Mouse (Mus musculus) liver, embryonic 14.5 days (tissue): Measurements from ENCODE around the gene Tbc1d4. TPM values are rescaled to one million over a fixed set of nuclear protein-coding genes. Genes with fewer than 3 reads are reported as not detected.

Source experiments
- ATAC-seq: fragments of 200-750 bp; cut with Nextera tagmentation; 2 replicates; pipeline ENCODE4 v1.8.0; 2017; ENCODE audit warnings: moderate number of reproducible peaks, mild to moderate bottlenecking, moderate library complexity; ENCODE audit not compliant: insufficient read depth
- DNase-seq, 3 experiments: peaks; one replicate each; pipeline ENCODE4 v3.0.0-alpha.2; 2012 to 2013; ENCODE audit warnings: low read depth in 3 of 3, low spot score in 3 of 3
- H3K27ac ChIP-seq: fragments of 300-500 bp; sonication (generic); 2 replicates; pipeline ENCODE4 v1.5.1; 2014; ENCODE audit warnings: moderate library complexity, mild to moderate bottlenecking, control low read depth, inconsistent platforms
- H3K27me3 ChIP-seq: fragments of 300-500 bp; sonication (generic); 2 replicates; pipeline ENCODE4 v1.6.1; 2014; ENCODE audit warnings: mild to moderate bottlenecking, low read length, moderate library complexity; ENCODE audit not compliant: control insufficient read depth, insufficient read depth
- H3K36me3 ChIP-seq: fragments of 300-500 bp; sonication (generic); replicated peaks from 2 replicates; pipeline ENCODE4 v1.6.1; 2014; ENCODE audit warnings: low read depth; ENCODE audit not compliant: control insufficient read depth, insufficient read depth
- H3K4me1 ChIP-seq, 2 experiments: fragments of 200-500 bp in 1 of 2; fragments of 300-500 bp in 1 of 2; sonication (generic) in 1 of 2; replicated peaks; 2 replicates each; pipeline ENCODE4 v1.6.1; 2012 to 2014; ENCODE audit warnings: antibody characterized with exemption in 1 of 2, inconsistent platforms in 1 of 2, low read length in 1 of 2; ENCODE audit not compliant: control insufficient read depth in 2 of 2, insufficient read depth in 2 of 2
- H3K4me2 ChIP-seq: fragments of 300-500 bp; sonication (generic); 2 replicates; pipeline ENCODE4 v1.6.1; 2014; ENCODE audit warnings: low read depth, mild to moderate bottlenecking, control low read depth, moderate library complexity
- H3K4me3 ChIP-seq, 2 experiments: fragments of 200-500 bp in 1 of 2; fragments of 300-500 bp in 1 of 2; sonication (generic) in 1 of 2; 2 replicates each; pipeline ENCODE4 v1.5.1; 2012 to 2014; ENCODE audit warnings: low read depth in 2 of 2, low read length in 2 of 2, mild to moderate bottlenecking in 2 of 2, control low read depth in 1 of 2, inconsistent platforms in 1 of 2, moderate library complexity in 1 of 2; ENCODE audit not compliant: insufficient read depth in 1 of 2
- H3K9ac ChIP-seq: fragments of 300-500 bp; sonication (generic); replicated peaks from 2 replicates; pipeline ENCODE4 v1.6.1; 2014; ENCODE audit warnings: mild to moderate bottlenecking, control low read depth, moderate library complexity
- H3K9me3 ChIP-seq: fragments of 300-500 bp; sonication (generic); 2 replicates; pipeline ENCODE4 v1.6.1; 2016; ENCODE audit warnings: low read length, mixed read lengths; ENCODE audit not compliant: control insufficient read depth
- CTCF ChIP-seq: IDR thresholded peaks from 2 replicates; pipeline ENCODE4 v1.5.1; 2016; ENCODE audit warnings: antibody characterized with exemption, low read depth, control low read depth
- EP300 ChIP-seq: IDR thresholded peaks from 2 replicates; pipeline ENCODE4 v1.6.1; 2016; ENCODE audit warnings: antibody characterized with exemption, low read depth
- WGBS: fragments of 180-500 bp; shearing (Covaris S2); extraction: QIAGEN DNeasy Blood & Tissue Kit; methylation state at CpG from one replicate; pipeline ENCODE4 v1.1.7; 2014; ENCODE audit not compliant: insufficient replicate concordance; 5-methylcytosine and 5-hydroxymethylcytosine counted together
- polyA plus RNA-seq, 2 experiments: library from polyadenylated mRNA; depleted of rRNA in 1 of 2; stranded (reverse) in 1 of 2; unstranded in 1 of 2; fragments of >200 nt; fragmentation: Nextera tagmentation in 1 of 2; extraction: Ambion mirVana in 1 of 2; gene quantifications; 2 replicates each; pipeline versions ENCODE4 v1.2.1 to v1.2.3; 2012 to 2014

The Tbc1d4 gene
- polyA plus RNA-seq, 2 experiments, result 0.85 to 1.3 TPM

- no peak for ATAC-seq
- Histone ChIP-seq H3K4me2 (no peak overlapping the region), H3K4me1 (no peaks in the 10 kb centered on the region), H3K36me3 (no peaks in the 10 kb centered on the region), H3K4me3 (no peak overlapping the region), H3K27me3 (no peaks in the 10 kb centered on the region), H3K9me3 (no peaks in the 10 kb centered on the region), H3K27ac (no peak overlapping the region), H3K9ac (no peak overlapping the region)
- TF ChIP-seq EP300 (no peak), CTCF (no peak)
- no peak for DNase-seq
- WGBS, result 43% methylated on average over 3 of the region's 3 CpGs
Observed at GRCm38 (mm10) chr14:101486550-101486949, 122.4 kb downstream of the Tbc1d4 start.

DNA sequence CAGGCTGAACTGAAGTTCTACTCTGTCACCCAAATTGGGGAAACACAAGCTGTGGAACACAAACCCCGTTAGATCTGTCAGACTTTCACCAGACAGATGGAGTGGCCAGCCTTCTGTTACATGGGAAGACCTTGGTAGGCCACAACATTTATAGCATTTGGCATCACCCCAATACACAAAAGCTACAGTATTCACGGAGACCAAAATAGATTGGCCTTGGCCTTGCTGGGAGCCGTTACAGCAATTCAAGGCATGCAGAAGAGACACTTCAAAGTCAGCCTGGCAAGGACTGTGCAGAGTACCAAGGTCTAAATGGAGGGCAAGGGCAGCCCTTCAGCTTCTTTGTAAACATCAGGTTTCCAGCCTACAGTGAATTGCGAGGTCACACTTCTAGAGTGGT lies 125.8 kb downstream of the Tbc1d4 start:
- no peak for TF ChIP-seq CTCF
- TF ChIP-seq EP300, result no peak
- H3K36me3 ChIP-seq, result no peaks in the 10 kb centered on the region
- 0 out of 4 replicates have a peak, but pooled peaks cover 0 to 2% of the 10 kb centered on the region in 2 experiments for H3K4me1 ChIP-seq
- WGBS, result 66% methylated on average over 4 of the region's 4 CpGs
- H3K27ac ChIP-seq, result no peak overlapping the region
- H3K4me3 ChIP-seq, result no peak overlapping the region
- H3K4me2 ChIP-seq, result no peak overlapping the region
- ATAC-seq (no peak), DNase-seq (no peak)
- no peaks in the 10 kb centered on the region for H3K27me3 ChIP-seq
- no peaks in the 10 kb centered on the region for H3K9me3 ChIP-seq
- no peak overlapping the region for H3K9ac ChIP-seq

GRCm38 (mm10) chr14:101482270-101482669 lies 126.7 kb downstream of the Tbc1d4 start:
- ATAC-seq, result no peak
- no peak for DNase-seq
- H3K4me1 ChIP-seq, result peaks cover 0 to 5% of the 10 kb centered on the region in 2 experiments; a peak in 2 of 4 replicates

GRCm38 (mm10) chr14:101481165-101481564 lies 127.8 kb downstream of the Tbc1d4 start:
- no peak overlapping the region for H3K4me3 ChIP-seq
- H3K4me1 ChIP-seq, result peaks cover 0 to 8% of the 10 kb centered on the region in 2 experiments; a peak in 2 of 4 replicates
- no peaks in the 10 kb centered on the region for H3K9me3 ChIP-seq
- WGBS, result 32% methylated on average over 7 of the region's 7 CpGs
- DNase-seq (no peak), ATAC-seq (no peak)
- no peaks in the 10 kb centered on the region for H3K27me3 ChIP-seq
- no peak overlapping the region for H3K4me2 ChIP-seq
- H3K27ac ChIP-seq, result no peak overlapping the region
- no peak overlapping the region for H3K9ac ChIP-seq
- TF ChIP-seq EP300, result no peak
- no peak for TF ChIP-seq CTCF
- no peaks in the 10 kb centered on the region for H3K36me3 ChIP-seq

More at GRCm38 (mm10) chr14:101482270-101482669, 126.7 kb downstream of the Tbc1d4 start:
- TF ChIP-seq EP300 (no peak), CTCF (peak; percentile 75)
- 20% methylated on average over 4 of the region's 4 CpGs for WGBS
- Histone ChIP-seq H3K9ac (no peak overlapping the region), H3K4me2 (no peak overlapping the region), H3K27ac (no peak overlapping the region), H3K36me3 (no peaks in the 10 kb centered on the region), H3K27me3 (no peaks in the 10 kb centered on the region), H3K9me3 (no peaks in the 10 kb centered on the region), H3K4me3 (no peak overlapping the region)

DNA sequence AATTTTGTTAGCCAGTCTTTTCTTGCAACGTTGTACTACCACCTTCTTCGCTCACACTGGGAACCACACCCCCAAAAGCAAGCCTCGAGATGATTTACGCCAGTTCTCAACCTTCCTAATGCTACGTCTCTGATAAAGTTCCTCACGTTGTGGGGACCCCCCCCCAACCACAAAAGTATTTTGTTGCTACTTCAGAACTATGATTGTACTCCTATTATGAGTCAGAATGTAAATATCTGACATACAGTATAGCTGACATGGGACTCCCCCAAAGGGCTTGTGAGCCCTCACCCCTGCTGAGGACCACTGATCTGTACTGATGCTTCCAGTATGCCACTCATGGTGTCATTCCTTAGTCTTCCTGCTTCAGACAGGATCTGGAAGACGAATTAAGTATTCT lies 128.4 kb downstream of the Tbc1d4 start:
- ATAC-seq (no peak), DNase-seq (no peak)
- no peak overlapping the region for H3K4me3 ChIP-seq
- no peak overlapping the region for H3K27ac ChIP-seq
- no peaks in the 10 kb centered on the region for H3K9me3 ChIP-seq
- no peaks in the 10 kb centered on the region for H3K36me3 ChIP-seq
- H3K9ac ChIP-seq, result no peak overlapping the region
- TF ChIP-seq EP300 (no peak), CTCF (no peak)
- WGBS, result 51% methylated on average over 7 of the region's 7 CpGs
- no peaks in the 10 kb centered on the region for H3K27me3 ChIP-seq
- H3K4me2 ChIP-seq, result no peak overlapping the region
- H3K4me1 ChIP-seq, result peaks cover 0 to 8% of the 10 kb centered on the region in 2 experiments; a peak in 2 of 4 replicates
